Mouse (Mus musculus): ENCODE measurements at regions not wholly inside any gene's neighbourhood (a gene's known extent, or its start where the extent isn't known, plus 50 kb on each side); places are given as distances from the start of the nearest gene placed in this dataset.

DNA sequence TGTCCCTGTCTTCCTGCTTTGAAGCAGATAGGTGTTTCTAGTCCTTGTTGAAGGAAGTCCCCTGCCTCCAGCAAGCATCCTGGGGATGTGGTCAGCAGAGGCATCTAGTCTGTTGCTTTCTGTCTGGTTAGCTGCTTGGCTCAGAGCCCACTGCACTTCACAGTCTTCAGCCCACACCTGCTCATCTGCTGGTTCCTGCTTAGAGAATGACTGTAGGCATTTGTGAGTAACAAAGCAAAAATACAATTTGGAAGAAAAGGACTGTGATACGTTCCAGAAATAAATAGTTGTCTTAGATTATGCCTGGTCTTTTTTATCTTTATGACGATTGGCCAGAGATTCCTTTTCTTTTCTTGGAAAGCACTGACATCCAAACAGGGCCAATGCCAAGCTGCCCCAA, 246.6 kb upstream of the Sox2 start:
- Histone ChIP-seq H3K27me3 (ENCODE audit: control insufficient read depth, insufficient read depth, low read length, poor library complexity, severe bottlenecking) (no peaks in the 10 kb centered on the region), H3K4me3 (ENCODE audit: low read depth, low read length) (no peak overlapping the region)

DNA sequence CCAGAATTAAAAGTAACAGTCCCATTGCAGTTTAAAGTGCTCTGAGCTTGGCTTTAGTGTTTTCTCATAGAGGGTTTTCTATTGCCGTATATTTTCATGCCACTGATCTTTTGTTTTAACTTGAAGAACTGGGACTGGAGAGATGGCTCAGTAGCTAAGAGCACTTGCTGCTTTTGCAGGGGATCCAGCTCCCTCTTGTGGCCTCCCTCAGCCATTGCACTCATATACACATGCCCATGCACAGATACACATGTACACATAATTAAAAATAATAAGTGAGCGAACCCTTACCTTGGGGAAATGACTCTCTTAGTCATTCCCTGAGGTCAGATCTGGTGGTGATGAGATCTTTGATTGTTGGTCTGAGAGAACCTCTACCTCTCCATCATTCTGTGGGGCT, 258.9 kb upstream of the Sox2 start:
- Histone ChIP-seq H3K4me3 (ENCODE audit: low read depth, low read length) (no peak overlapping the region), H3K36me3 (ENCODE audit: control insufficient read depth, insufficient read depth, low read length, poor library complexity, severe bottlenecking) (no peaks in the 10 kb centered on the region), H3K9ac (ENCODE audit: low read depth, poor library complexity, severe bottlenecking) (no peak overlapping the region), H3K4me1 (ENCODE audit: control insufficient read depth, insufficient read depth, low read length) (no peaks in the 10 kb centered on the region), H3K27me3 (ENCODE audit: control insufficient read depth, insufficient read depth, low read length, poor library complexity, severe bottlenecking) (no peaks in the 10 kb centered on the region), H3K27ac (ENCODE audit: insufficient read depth, low read length) (no peak overlapping the region), H3K9me3 (replicated peaks; ENCODE audit: control insufficient read depth, insufficient read depth, low read length, poor library complexity, severe bottlenecking) (0 out of 2 replicates have a peak, but pooled peaks cover 4% of the 10 kb centered on the region)
- TF ChIP-seq POLR2A (IDR thresholded peaks at IDR 0.05; ENCODE audit: insufficient read depth, low read length): no peak
- TF ChIP-seq CTCF (IDR thresholded peaks at IDR 0.05; ENCODE audit: low read depth, low read length): peak; percentile 28

More for the DNA sequence above, 246.6 kb upstream of the Sox2 start:
- no peaks in the 10 kb centered on the region for H3K4me1 ChIP-seq (ENCODE audit: control insufficient read depth, insufficient read depth, low read length)
- no peak overlapping the region for H3K9ac ChIP-seq (ENCODE audit: low read depth, poor library complexity, severe bottlenecking)
- no peaks in the 10 kb centered on the region for H3K9me3 ChIP-seq (replicated peaks; ENCODE audit: control insufficient read depth, insufficient read depth, low read length, poor library complexity, severe bottlenecking)
- H3K36me3 ChIP-seq (ENCODE audit: control insufficient read depth, insufficient read depth, low read length, poor library complexity, severe bottlenecking): no peaks in the 10 kb centered on the region
- H3K27ac ChIP-seq (ENCODE audit: insufficient read depth, low read length): no peak overlapping the region
- TF ChIP-seq EP300 (IDR thresholded peaks at IDR 0.05; ENCODE audit: insufficient read depth, low read depth, low read length) (no peak), POLR2A (IDR thresholded peaks at IDR 0.05; ENCODE audit: insufficient read depth, low read length) (no peak), CTCF (IDR thresholded peaks at IDR 0.05; ENCODE audit: low read depth, low read length) (no peak)

DNA sequence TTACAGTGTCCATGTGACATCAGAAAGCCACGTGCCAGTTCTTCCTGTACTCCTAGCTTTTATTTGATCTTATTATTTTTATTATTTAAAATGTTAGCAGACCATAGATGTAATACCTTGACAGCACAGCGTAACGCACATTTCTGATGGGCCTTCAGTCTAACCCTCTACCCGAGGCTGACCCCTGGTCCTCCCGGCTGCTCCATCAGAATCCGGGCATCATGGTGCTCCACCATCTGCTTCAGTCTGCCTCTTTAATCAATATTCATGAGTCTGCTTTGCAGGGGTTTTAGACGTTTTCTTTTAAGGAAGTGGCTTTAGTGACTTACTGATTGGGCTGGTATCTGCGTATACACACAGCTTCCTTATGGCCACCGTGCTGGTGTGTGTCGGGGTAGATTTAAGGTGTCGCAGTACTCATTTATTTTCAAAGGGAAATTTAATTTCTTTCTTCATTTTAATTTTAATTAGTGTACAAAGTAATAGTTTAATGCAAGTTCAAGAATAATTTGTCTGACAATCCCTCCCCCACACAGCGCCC, 265.2 kb upstream of the Sox2 start:
- H3K27me3 ChIP-seq (ENCODE audit: control insufficient read depth, insufficient read depth, low read length, poor library complexity, severe bottlenecking): no peaks in the 10 kb centered on the region
- no peak for TF ChIP-seq CTCF (IDR thresholded peaks at IDR 0.05; ENCODE audit: low read depth, low read length)
- no peak for TF ChIP-seq POLR2A (IDR thresholded peaks at IDR 0.05; ENCODE audit: insufficient read depth, low read length)
- no peak for TF ChIP-seq EP300 (IDR thresholded peaks at IDR 0.05; ENCODE audit: insufficient read depth, low read depth, low read length)

DNA sequence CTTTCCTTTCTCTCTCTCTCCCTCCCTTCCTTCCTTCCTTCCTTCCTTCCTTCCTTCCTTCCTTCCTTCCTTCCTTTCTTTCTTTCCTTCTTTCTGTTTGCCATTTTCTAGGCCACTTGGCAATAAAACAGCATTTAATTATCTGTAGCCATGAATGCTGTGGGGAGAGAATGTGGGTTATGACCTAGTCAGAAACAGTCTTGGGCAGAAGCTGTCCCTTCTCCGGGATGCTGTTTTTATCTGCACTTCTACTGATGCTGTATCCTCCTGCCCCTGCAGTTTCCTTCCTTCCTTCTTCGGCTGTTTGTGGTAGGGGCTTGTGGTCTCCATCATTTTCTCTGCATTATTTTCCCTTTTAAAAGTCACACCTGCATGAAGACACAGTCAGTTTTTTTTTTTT, 272.3 kb upstream of the Sox2 start:
- H3K9me3 ChIP-seq (replicated peaks; ENCODE audit: control insufficient read depth, insufficient read depth, low read length, poor library complexity, severe bottlenecking): no peaks in the 10 kb centered on the region
- TF ChIP-seq CTCF (IDR thresholded peaks at IDR 0.05; ENCODE audit: low read depth, low read length): no peak
- TF ChIP-seq EP300 (IDR thresholded peaks at IDR 0.05; ENCODE audit: insufficient read depth, low read depth, low read length): no peak
- TF ChIP-seq POLR2A (IDR thresholded peaks at IDR 0.05; ENCODE audit: insufficient read depth, low read length): no peak
- H3K9ac ChIP-seq (ENCODE audit: low read depth, poor library complexity, severe bottlenecking): no peak overlapping the region
- no peaks in the 10 kb centered on the region for H3K27me3 ChIP-seq (ENCODE audit: control insufficient read depth, insufficient read depth, low read length, poor library complexity, severe bottlenecking)
- H3K36me3 ChIP-seq (ENCODE audit: control insufficient read depth, insufficient read depth, low read length, poor library complexity, severe bottlenecking): no peaks in the 10 kb centered on the region
- H3K27ac ChIP-seq (ENCODE audit: insufficient read depth, low read length): no peak overlapping the region
- no peak overlapping the region for H3K4me3 ChIP-seq (ENCODE audit: low read depth, low read length)
- H3K4me1 ChIP-seq (ENCODE audit: control insufficient read depth, insufficient read depth, low read length): no peaks in the 10 kb centered on the region

More for the DNA sequence above, 265.2 kb upstream of the Sox2 start:
- H3K27ac ChIP-seq (ENCODE audit: insufficient read depth, low read length): no peak overlapping the region
- no peaks in the 10 kb centered on the region for H3K36me3 ChIP-seq (ENCODE audit: control insufficient read depth, insufficient read depth, low read length, poor library complexity, severe bottlenecking)
- no peaks in the 10 kb centered on the region for H3K9me3 ChIP-seq (replicated peaks; ENCODE audit: control insufficient read depth, insufficient read depth, low read length, poor library complexity, severe bottlenecking)
- no peaks in the 10 kb centered on the region for H3K4me1 ChIP-seq (ENCODE audit: control insufficient read depth, insufficient read depth, low read length)
- no peak overlapping the region for H3K4me3 ChIP-seq (ENCODE audit: low read depth, low read length)
- no peak overlapping the region for H3K9ac ChIP-seq (ENCODE audit: low read depth, poor library complexity, severe bottlenecking)

DNA sequence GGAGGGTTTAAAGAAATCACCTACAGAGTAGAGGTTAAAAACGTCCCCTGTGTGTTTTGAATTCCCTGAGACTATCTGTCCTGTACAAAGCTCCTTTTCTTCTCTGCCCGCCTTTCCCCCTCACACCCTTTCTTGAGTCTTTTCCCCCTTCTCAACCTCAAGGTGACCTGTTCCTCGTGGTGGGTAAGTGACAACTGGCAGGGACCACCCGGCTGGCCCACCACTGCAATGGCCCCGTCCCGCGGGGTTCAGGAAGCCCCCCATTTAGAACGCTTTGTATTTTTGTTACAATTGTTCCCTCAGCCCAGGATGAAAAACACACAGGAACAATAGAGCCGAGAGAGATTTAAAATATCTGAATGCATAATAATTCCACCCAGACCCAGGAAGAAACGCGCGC, 272.9 kb upstream of the Sox2 start:
- Histone ChIP-seq H3K4me1 (ENCODE audit: control insufficient read depth, insufficient read depth, low read length) (no peaks in the 10 kb centered on the region), H3K9me3 (replicated peaks; ENCODE audit: control insufficient read depth, insufficient read depth, low read length, poor library complexity, severe bottlenecking) (no peaks in the 10 kb centered on the region), H3K36me3 (ENCODE audit: control insufficient read depth, insufficient read depth, low read length, poor library complexity, severe bottlenecking) (no peaks in the 10 kb centered on the region), H3K27ac (ENCODE audit: insufficient read depth, low read length) (no peak overlapping the region), H3K9ac (ENCODE audit: low read depth, poor library complexity, severe bottlenecking) (no peak overlapping the region), H3K4me3 (ENCODE audit: low read depth, low read length) (no peak overlapping the region), H3K27me3 (ENCODE audit: control insufficient read depth, insufficient read depth, low read length, poor library complexity, severe bottlenecking) (no peaks in the 10 kb centered on the region)
- TF ChIP-seq EP300 (IDR thresholded peaks at IDR 0.05; ENCODE audit: insufficient read depth, low read depth, low read length): no peak

DNA sequence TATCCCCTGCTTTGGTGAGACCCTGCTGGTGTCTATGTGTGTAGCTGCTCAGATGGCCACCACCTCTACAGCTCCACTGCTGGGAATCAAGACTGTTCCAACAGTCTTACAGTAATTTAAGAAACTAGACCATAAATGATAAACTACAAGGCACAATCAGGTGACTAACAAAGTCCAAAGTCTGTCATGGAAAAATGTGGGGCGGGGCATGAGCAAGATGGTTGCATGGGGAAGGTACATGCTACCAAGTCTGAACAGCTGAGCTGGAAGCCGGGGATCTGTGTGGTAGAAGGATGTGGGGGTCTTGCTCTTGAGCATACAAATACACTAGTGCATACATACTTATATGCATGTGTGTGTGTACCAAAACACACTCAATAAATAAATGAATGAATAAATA, 278.8 kb upstream of the Sox2 start:
- Histone ChIP-seq H3K27me3 (ENCODE audit: control insufficient read depth, insufficient read depth, low read length, poor library complexity, severe bottlenecking) (no peaks in the 10 kb centered on the region; the same call in 1 of the 2 replicates), H3K9me3 (replicated peaks; ENCODE audit: control insufficient read depth, insufficient read depth, low read length, poor library complexity, severe bottlenecking) (no peaks in the 10 kb centered on the region), H3K27ac (ENCODE audit: insufficient read depth, low read length) (no peak overlapping the region), H3K4me1 (ENCODE audit: control insufficient read depth, insufficient read depth, low read length) (no peaks in the 10 kb centered on the region), H3K36me3 (ENCODE audit: control insufficient read depth, insufficient read depth, low read length, poor library complexity, severe bottlenecking) (no peaks in the 10 kb centered on the region), H3K9ac (ENCODE audit: low read depth, poor library complexity, severe bottlenecking) (no peak overlapping the region), H3K4me3 (ENCODE audit: low read depth, low read length) (no peak overlapping the region)
- TF ChIP-seq POLR2A (IDR thresholded peaks at IDR 0.05; ENCODE audit: insufficient read depth, low read length) (no peak), EP300 (IDR thresholded peaks at IDR 0.05; ENCODE audit: insufficient read depth, low read depth, low read length) (no peak), CTCF (IDR thresholded peaks at IDR 0.05; ENCODE audit: low read depth, low read length) (no peak)

All from ES-Bruce4 (cell line).